Mouse (Mus musculus) forebrain, embryonic 14.5 days (tissue): ENCODE measurements around the gene Ccl5. TPM values are rescaled to one million over a fixed set of nuclear protein-coding genes. Genes with fewer than 3 reads are reported as not detected.

Source experiments
- ATAC-seq: fragments of 200-750 bp; cut with Nextera tagmentation; 2 replicates; pipeline ENCODE4 v1.8.0; 2017; ENCODE audit warnings: mild to moderate bottlenecking, moderate library complexity
- DNase-seq: peaks from one replicate; pipeline ENCODE4 v3.0.0-alpha.2; 2015; ENCODE audit warnings: low spot score
- H3K27ac ChIP-seq: fragments of 300-500 bp; sonication (generic); 2 replicates; pipeline ENCODE4 v1.5.1; 2014; ENCODE audit warnings: low read depth, mild to moderate bottlenecking, control low read depth, low read length, moderate library complexity
- H3K27me3 ChIP-seq: fragments of 300-500 bp; sonication (generic); replicated peaks from 2 replicates; pipeline ENCODE4 v1.6.1; 2014; ENCODE audit warnings: low read length, control low read depth, mixed read lengths; ENCODE audit not compliant: control insufficient read depth, insufficient read depth
- H3K36me3 ChIP-seq: fragments of 300-500 bp; sonication (generic); 2 replicates; pipeline ENCODE4 v1.6.1; 2014; ENCODE audit warnings: low read length, control low read depth; ENCODE audit not compliant: control insufficient read depth, insufficient read depth
- H3K4me1 ChIP-seq: fragments of 300-500 bp; sonication (generic); 2 replicates; pipeline ENCODE4 v1.6.1; 2014; ENCODE audit warnings: antibody characterized with exemption, low read length, control low read depth; ENCODE audit not compliant: control insufficient read depth, insufficient read depth
- H3K4me2 ChIP-seq: fragments of 300-500 bp; sonication (generic); 2 replicates; pipeline ENCODE4 v1.6.1; 2014; ENCODE audit warnings: mild to moderate bottlenecking, control low read depth, low read length
- H3K4me3 ChIP-seq: fragments of 300-500 bp; sonication (generic); 2 replicates; pipeline ENCODE4 v1.5.1; 2014; ENCODE audit warnings: low read depth, low read length, control low read depth
- H3K9ac ChIP-seq: fragments of 300-500 bp; sonication (generic); 2 replicates; pipeline ENCODE4 v1.6.1; 2014; ENCODE audit warnings: mild to moderate bottlenecking, low read length, control low read depth, moderate library complexity
- H3K9me3 ChIP-seq: fragments of 300-500 bp; sonication (generic); replicated peaks from 2 replicates; pipeline ENCODE4 v1.6.1; 2016; ENCODE audit warnings: low read length, control low read depth, mixed read lengths; ENCODE audit not compliant: control insufficient read depth
- WGBS: fragments of 180-500 bp; shearing (Covaris S2); extraction: QIAGEN DNeasy Blood & Tissue Kit; methylation state at CpG from one replicate; pipeline ENCODE4 v1.1.7; 2014; 5-methylcytosine and 5-hydroxymethylcytosine counted together
- polyA plus RNA-seq: library from polyadenylated mRNA; unstranded; fragments of >200 nt; fragmentation: Nextera tagmentation; extraction: Ambion mirVana; gene quantifications from 2 replicates; pipeline ENCODE4 v1.2.1, GENCODE M21; 2014

Gene Ccl5
- polyA plus RNA-seq, 1 experiment from 2014 or later, result 0.33 TPM

- H3K9me3 ChIP-seq, result no peaks in the 10 kb centered on the region
- no peaks in the 10 kb centered on the region for H3K27me3 ChIP-seq
- H3K4me1 ChIP-seq, result peaks cover 5% of the 10 kb centered on the region; the same call in 1 of the 2 replicates
- DNase-seq (no peak), ATAC-seq (no peak)
- H3K9ac ChIP-seq, result no peak overlapping the region
- H3K4me3 ChIP-seq, result no peak overlapping the region
- no peak overlapping the region for H3K4me2 ChIP-seq
- no peaks in the 10 kb centered on the region for H3K36me3 ChIP-seq
- WGBS, result 92% methylated on average over 1 of the region's 1 CpGs
- no peak overlapping the region for H3K27ac ChIP-seq
Measured at GRCm38 (mm10) chr11:83533192-83533591, 2.9 kb upstream of the Ccl5 start.

GRCm38 (mm10) chr11:83529024-83529423 lies 1.3 kb downstream of the Ccl5 start:
- ATAC-seq (no peak), DNase-seq (no peak)
- Histone ChIP-seq H3K36me3 (no peaks in the 10 kb centered on the region), H3K4me1 (no peaks in the 10 kb centered on the region; the same call in 1 of the 2 replicates), H3K4me2 (no peak overlapping the region), H3K9ac (no peak overlapping the region), H3K27me3 (no peaks in the 10 kb centered on the region), H3K27ac (no peak overlapping the region), H3K4me3 (no peak overlapping the region), H3K9me3 (no peaks in the 10 kb centered on the region)
- WGBS, result 81% methylated on average over 12 of the region's 12 CpGs

- ATAC-seq (no peak), DNase-seq (no peak)
- Histone ChIP-seq H3K4me3 (no peak within 1 kb of the TSS), H3K4me2 (no peak within 1 kb of the TSS), H3K27ac (no peak within 1 kb of the TSS), H3K27me3 (no peaks in the 10 kb centered on the region), H3K36me3 (peaks cover 6% of the 10 kb centered on the region), H3K9me3 (no peaks in the 10 kb centered on the region), H3K4me1 (no peaks in the 10 kb centered on the region), H3K9ac (no peak within 1 kb of the TSS)
- 90% methylated on average over 3 of the region's 3 CpGs for whole genome bisulfite sequencing
Measured at GRCm38 (mm10) chr11:83522075-83522474, 8.2 kb downstream of the Ccl5 start, which contains the start of gene Heatr9. Heatr9 (minus strand) TSS chr11:83522175.

GRCm38 (mm10) chr11:83518371-83518770 lies 11.9 kb downstream of the Ccl5 start:
- DNase-seq (no peak), ATAC-seq (no peak)
- no peaks in the 10 kb centered on the region for H3K27me3 ChIP-seq
- H3K4me1 ChIP-seq, result no peaks in the 10 kb centered on the region
- WGBS, result 70% methylated on average over 6 of the region's 6 CpGs
- H3K9ac ChIP-seq, result no peak overlapping the region
- H3K36me3 ChIP-seq, result peaks cover 6% of the 10 kb centered on the region
- no peaks in the 10 kb centered on the region for H3K9me3 ChIP-seq
- H3K4me2 ChIP-seq, result no peak overlapping the region
- no peak overlapping the region for H3K27ac ChIP-seq
- H3K4me3 ChIP-seq, result no peak overlapping the region

- Histone ChIP-seq H3K36me3 (peaks cover 6% of the 10 kb centered on the region), H3K9ac (no peak overlapping the region), H3K4me3 (no peak overlapping the region), H3K27ac (no peak overlapping the region), H3K27me3 (no peaks in the 10 kb centered on the region), H3K4me2 (no peak overlapping the region), H3K4me1 (no peaks in the 10 kb centered on the region), H3K9me3 (no peaks in the 10 kb centered on the region)
- DNase-seq (no peak), ATAC-seq (no peak)
Measured at GRCm38 (mm10) chr11:83517153-83517552, 13.2 kb downstream of the Ccl5 start.

GRCm38 (mm10) chr11:83509521-83509920 lies 20.8 kb downstream of the Ccl5 start:
- Histone ChIP-seq H3K4me2 (no peak overlapping the region), H3K4me1 (no peaks in the 10 kb centered on the region), H3K36me3 (peaks cover 36% of the 10 kb centered on the region), H3K27me3 (no peaks in the 10 kb centered on the region), H3K4me3 (no peak overlapping the region), H3K27ac (no peak overlapping the region), H3K9me3 (no peaks in the 10 kb centered on the region), H3K9ac (no peak overlapping the region)
- no peak for DNase-seq
- ATAC-seq, result no peak

- H3K27ac ChIP-seq, result no peak overlapping the region
- no peak overlapping the region for H3K9ac ChIP-seq
- H3K9me3 ChIP-seq, result no peaks in the 10 kb centered on the region
- no peak overlapping the region for H3K4me3 ChIP-seq
- DNase-seq (no peak), ATAC-seq (no peak)
- H3K27me3 ChIP-seq, result no peaks in the 10 kb centered on the region
- peaks cover 74% of the 10 kb centered on the region for H3K36me3 ChIP-seq
- H3K4me1 ChIP-seq, result no peaks in the 10 kb centered on the region
- 88% methylated on average over 5 of the region's 5 CpGs for WGBS
- no peak overlapping the region for H3K4me2 ChIP-seq
Measured at GRCm38 (mm10) chr11:83504308-83504707, 26.0 kb downstream of the Ccl5 start.

- no peak for ATAC-seq
Measured at GRCm38 (mm10) chr11:83495571-83495970, 34.7 kb downstream of the Ccl5 start.

GRCm38 (mm10) chr11:83491488-83491887 lies 38.8 kb downstream of the Ccl5 start:
- Histone ChIP-seq H3K4me2 (no peak overlapping the region), H3K36me3 (peaks cover 28% of the 10 kb centered on the region), H3K9ac (no peak overlapping the region), H3K27me3 (no peaks in the 10 kb centered on the region), H3K4me3 (no peak overlapping the region), H3K4me1 (0 out of 2 replicates have a peak, but pooled peaks cover 3% of the 10 kb centered on the region), H3K9me3 (no peaks in the 10 kb centered on the region), H3K27ac (no peak overlapping the region)
- DNase-seq (peak; percentile 3), ATAC-seq (no peak)
- 96% methylated on average over 4 of the region's 4 CpGs for WGBS

More at GRCm38 (mm10) chr11:83495571-83495970, 34.7 kb downstream of the Ccl5 start:
- Histone ChIP-seq H3K4me3 (no peak overlapping the region), H3K27ac (no peak overlapping the region), H3K4me1 (0 out of 2 replicates have a peak, but pooled peaks cover 3% of the 10 kb centered on the region), H3K9me3 (no peaks in the 10 kb centered on the region), H3K9ac (no peak overlapping the region), H3K27me3 (no peaks in the 10 kb centered on the region), H3K4me2 (no peak overlapping the region), H3K36me3 (peaks cover 18% of the 10 kb centered on the region)
- DNase-seq, result peak; percentile 26
- 52% methylated on average over 2 of the region's 2 CpGs for WGBS
